Mouse (Mus musculus): ENCODE results near the gene Lamc1. TPM values are rescaled to one million over a fixed set of nuclear protein-coding genes. Genes with fewer than 3 reads are reported as not detected.
"Not testable (repeated sequence)": the region's sequence is repeated elsewhere in the genome, so short reads cannot be mapped to it uniquely, and the experiment has no call there.

The Lamc1 gene
- polyA plus RNA-seq, 1 experiment from 2014 or later, result 42.6 TPM

GRCm38 (mm10) chr1:153312992-153313391 lies 19.6 kb downstream of the Lamc1 start:
- no peak overlapping the region for H3K4me2 ChIP-seq (replicated peaks)
- H3K9me3 ChIP-seq, result no peaks in the 10 kb centered on the region
- 91% methylated on average over 5 of the region's 5 CpGs for WGBS
- no peaks in the 10 kb centered on the region for H3K36me3 ChIP-seq
- H3K4me1 ChIP-seq, result peaks cover 22% of the 10 kb centered on the region
- H3K27ac ChIP-seq, result no peak overlapping the region
- ATAC-seq (ENCODE audit: insufficient number of reproducible peaks, insufficient read depth, low FRiP score, low TSS enrichment), result no peak
- H3K4me3 ChIP-seq, result no peak overlapping the region
- no peak overlapping the region for H3K9ac ChIP-seq
- H3K27me3 ChIP-seq, result no peaks in the 10 kb centered on the region

GRCm38 (mm10) chr1:153310190-153310589 lies 22.4 kb downstream of the Lamc1 start:
- Histone ChIP-seq H3K9me3 (no peaks in the 10 kb centered on the region), H3K9ac (no peak overlapping the region), H3K36me3 (no peaks in the 10 kb centered on the region), H3K27me3 (no peaks in the 10 kb centered on the region), H3K4me3 (no peak overlapping the region), H3K4me1 (peaks cover 25% of the 10 kb centered on the region), H3K4me2 (replicated peaks) (no peak overlapping the region), H3K27ac (no peak overlapping the region)
- 78% methylated on average over 5 of the region's 5 CpGs for WGBS
- no peak for ATAC-seq (ENCODE audit: insufficient number of reproducible peaks, insufficient read depth, low FRiP score, low TSS enrichment)

GRCm38 (mm10) chr1:153309310-153309709 lies 23.3 kb downstream of the Lamc1 start:
- ATAC-seq (ENCODE audit: insufficient number of reproducible peaks, insufficient read depth, low FRiP score, low TSS enrichment), result no peak
- H3K4me3 ChIP-seq, result no peak overlapping the region
- H3K27me3 ChIP-seq, result no peaks in the 10 kb centered on the region
- H3K27ac ChIP-seq, result no peak overlapping the region
- H3K9me3 ChIP-seq, result no peaks in the 10 kb centered on the region
- no peak overlapping the region for H3K4me2 ChIP-seq (replicated peaks)
- H3K36me3 ChIP-seq, result no peaks in the 10 kb centered on the region
- peaks cover 25% of the 10 kb centered on the region for H3K4me1 ChIP-seq
- no peak overlapping the region for H3K9ac ChIP-seq
- WGBS, result 66% methylated on average over 4 of the region's 4 CpGs

GRCm38 (mm10) chr1:153308915-153309296 lies 23.7 kb downstream of the Lamc1 start:
- Histone ChIP-seq H3K4me3 (no peak overlapping the region), H3K36me3 (no peaks in the 10 kb centered on the region), H3K9me3 (no peaks in the 10 kb centered on the region), H3K4me2 (replicated peaks) (0 out of 2 replicates have a peak overlapping the region, but pooled peaks have one; percentile 17), H3K27ac (peak overlapping the region; percentile 51; the same call in 1 of the 2 replicates), H3K4me1 (peaks cover 25% of the 10 kb centered on the region), H3K27me3 (no peaks in the 10 kb centered on the region), H3K9ac (no peak overlapping the region)
- ATAC-seq (ENCODE audit: insufficient number of reproducible peaks, insufficient read depth, low FRiP score, low TSS enrichment), result no peak
- 54% methylated on average over 10 of the region's 10 CpGs for WGBS

- H3K4me2 ChIP-seq (replicated peaks), result 0 out of 2 replicates have a peak overlapping the region, but pooled peaks have one; percentile 17
- no peaks in the 10 kb centered on the region for H3K9me3 ChIP-seq
- H3K27ac ChIP-seq, result peak overlapping the region; percentile 51
- H3K4me1 ChIP-seq, result peaks cover 25% of the 10 kb centered on the region
- H3K9ac ChIP-seq, result no peak overlapping the region
- H3K27me3 ChIP-seq, result no peaks in the 10 kb centered on the region
- 58% methylated on average over 9 of the region's 9 CpGs for WGBS
- no peaks in the 10 kb centered on the region for H3K36me3 ChIP-seq
- ATAC-seq (ENCODE audit: insufficient number of reproducible peaks, insufficient read depth, low FRiP score, low TSS enrichment), result no peak
- H3K4me3 ChIP-seq, result no peak overlapping the region
Observed at GRCm38 (mm10) chr1:153308179-153308914, 24.2 kb downstream of the Lamc1 start.

- H3K36me3 ChIP-seq, result no peaks in the 10 kb centered on the region
- 47% methylated on average over 12 of the region's 12 CpGs for WGBS
- H3K27me3 ChIP-seq, result no peaks in the 10 kb centered on the region
- ATAC-seq (ENCODE audit: insufficient number of reproducible peaks, insufficient read depth, low FRiP score, low TSS enrichment), result no peak
- no peak overlapping the region for H3K4me2 ChIP-seq (replicated peaks)
- H3K9ac ChIP-seq, result no peak overlapping the region
- peak overlapping the region; percentile 51 for H3K27ac ChIP-seq
- peaks cover 25% of the 10 kb centered on the region for H3K4me1 ChIP-seq
- no peaks in the 10 kb centered on the region for H3K9me3 ChIP-seq
- H3K4me3 ChIP-seq, result no peak overlapping the region
Observed at GRCm38 (mm10) chr1:153307509-153308178, 24.9 kb downstream of the Lamc1 start.

- not testable (repeated sequence) for H3K4me3 ChIP-seq; H3K27me3 ChIP-seq; H3K9ac ChIP-seq; ATAC-seq (ENCODE audit: insufficient number of reproducible peaks, insufficient read depth, low FRiP score, low TSS enrichment); H3K4me2 ChIP-seq (replicated peaks); H3K9me3 ChIP-seq; H3K36me3 ChIP-seq; H3K27ac ChIP-seq
- WGBS, result 85% methylated on average over 9 of the region's 9 CpGs
- H3K4me1 ChIP-seq, result peaks cover 25% of the 10 kb centered on the region
Observed at GRCm38 (mm10) chr1:153305728-153306127, 26.9 kb downstream of the Lamc1 start.

- H3K36me3 ChIP-seq; ATAC-seq (ENCODE audit: insufficient number of reproducible peaks, insufficient read depth, low FRiP score, low TSS enrichment); H3K4me3 ChIP-seq; H3K27me3 ChIP-seq; H3K9me3 ChIP-seq; H3K27ac ChIP-seq; H3K4me2 ChIP-seq (replicated peaks); H3K9ac ChIP-seq: not testable (repeated sequence)
- 94% methylated on average over 22 of the region's 22 CpGs for WGBS
- H3K4me1 ChIP-seq, result peaks cover 25% of the 10 kb centered on the region
Observed at GRCm38 (mm10) chr1:153305249-153305648, 27.3 kb downstream of the Lamc1 start.

GRCm38 (mm10) chr1:153299436-153299835 lies 33.1 kb downstream of the Lamc1 start:
- H3K4me3 ChIP-seq; H3K9me3 ChIP-seq; H3K36me3 ChIP-seq; ATAC-seq (ENCODE audit: insufficient number of reproducible peaks, insufficient read depth, low FRiP score, low TSS enrichment); H3K27me3 ChIP-seq; H3K9ac ChIP-seq; H3K4me2 ChIP-seq (replicated peaks); H3K4me1 ChIP-seq; H3K27ac ChIP-seq: not testable (repeated sequence)
- WGBS, result 84% methylated on average over 5 of the region's 5 CpGs

- H3K4me3 ChIP-seq; H3K4me1 ChIP-seq; H3K9me3 ChIP-seq; H3K4me2 ChIP-seq (replicated peaks); H3K27me3 ChIP-seq; ATAC-seq (ENCODE audit: insufficient number of reproducible peaks, insufficient read depth, low FRiP score, low TSS enrichment); H3K9ac ChIP-seq; H3K27ac ChIP-seq; H3K36me3 ChIP-seq: not testable (repeated sequence)
- WGBS, result 81% methylated on average over 4 of the region's 4 CpGs
Observed at GRCm38 (mm10) chr1:153297774-153298363, 34.7 kb downstream of the Lamc1 start.

GRCm38 (mm10) chr1:153296035-153296434 lies 36.6 kb downstream of the Lamc1 start:
- Histone ChIP-seq H3K4me3 (no peak overlapping the region), H3K27me3 (no peaks in the 10 kb centered on the region), H3K9me3 (no peaks in the 10 kb centered on the region), H3K36me3 (no peaks in the 10 kb centered on the region), H3K27ac (no peak overlapping the region), H3K4me2 (replicated peaks) (no peak overlapping the region), H3K4me1 (peaks cover 14% of the 10 kb centered on the region; the same call in 1 of the 2 replicates), H3K9ac (no peak overlapping the region)
- no peak for ATAC-seq (ENCODE audit: insufficient number of reproducible peaks, insufficient read depth, low FRiP score, low TSS enrichment)
- WGBS, result 72% methylated on average over 6 of the region's 6 CpGs

GRCm38 (mm10) chr1:153292892-153293291 lies 39.7 kb downstream of the Lamc1 start:
- WGBS, result 66% methylated on average over 5 of the region's 5 CpGs
- ATAC-seq (ENCODE audit: insufficient number of reproducible peaks, insufficient read depth, low FRiP score, low TSS enrichment), result no peak
- peaks cover 14% of the 10 kb centered on the region; the same call in 1 of the 2 replicates for H3K4me1 ChIP-seq

More at GRCm38 (mm10) chr1:153292892-153293291, 39.7 kb downstream of the Lamc1 start:
- no peak overlapping the region for H3K27ac ChIP-seq
- H3K27me3 ChIP-seq, result no peaks in the 10 kb centered on the region
- H3K4me3 ChIP-seq, result no peak overlapping the region
- H3K36me3 ChIP-seq, result no peaks in the 10 kb centered on the region
- no peaks in the 10 kb centered on the region for H3K9me3 ChIP-seq
- no peak overlapping the region for H3K9ac ChIP-seq
- H3K4me2 ChIP-seq (replicated peaks), result no peak overlapping the region
